Comparison of ENCODE assay signal across 15 mouse cellular contexts in genomic region chr9:121424281-121425164, GRCm38 (mm10).
DNase-seq lines count a peak whose midpoint lies in the region; ATAC-seq and TF ChIP-seq lines count a peak whose summit lies in the region.
"Had no signal": no experiment of that assay in that cellular context is flagged by ENCODE, and none has a peak within 500 bp of the region (broad histone marks: within the 10 kb centered on the region; RNA-seq: fewer than 3 reads in every experiment).

No protein-coding gene starts in this region.

- no peak for TF ChIP-seq EP300 in liver, postnatal 0 days (IDR thresholded peaks at IDR 0.05; ENCODE audit: low read depth)
- no peak for TF ChIP-seq EP300 in stomach, postnatal 0 days (optimal IDR thresholded peaks at IDR 0.05)

- no peak for TF ChIP-seq CTCF in liver, postnatal 0 days (IDR thresholded peaks at IDR 0.05; ENCODE audit: low read depth)
- TF ChIP-seq CTCF in intestine, postnatal 0 days (IDR thresholded peaks at IDR 0.05; ENCODE audit: low read depth), result no peak
- TF ChIP-seq CTCF in stomach, postnatal 0 days (IDR thresholded peaks at IDR 0.05; ENCODE audit: low read depth), result 0 out of 2 replicates have a peak, but pooled peaks have one; percentile 4

- 0 out of 2 replicates have a peak overlapping the region, but pooled peaks have one; percentile 5 for H3K9ac ChIP-seq in liver, embryonic 12.5 days
- H3K9ac ChIP-seq in liver, postnatal 0 days (replicated peaks), result no peak overlapping the region
- H3K9ac ChIP-seq in intestine, postnatal 0 days (ENCODE audit: low read depth, low read length), result no peak overlapping the region
- H3K9ac ChIP-seq in stomach, postnatal 0 days (ENCODE audit: low read length), result no peak overlapping the region
- H3K9ac ChIP-seq: embryonic facial prominence, embryonic 13.5 days had no signal

- no peak overlapping the region for H3K4me2 ChIP-seq in liver, embryonic 12.5 days
- H3K4me2 ChIP-seq in liver, postnatal 0 days (ENCODE audit: low read depth, low read length), result no peak overlapping the region
- H3K4me2 ChIP-seq in intestine, postnatal 0 days (replicated peaks; ENCODE audit: low read depth), result no peak overlapping the region
- H3K4me2 ChIP-seq in stomach, postnatal 0 days (replicated peaks; ENCODE audit: low read depth), result no peak overlapping the region
- H3K4me2 ChIP-seq: embryonic facial prominence, embryonic 13.5 days had no signal

- no peak overlapping the region for H3K4me3 ChIP-seq in liver, embryonic 12.5 days
- H3K4me3 ChIP-seq in liver, postnatal 0 days (ENCODE audit: low read depth, low read length), result no peak overlapping the region
- H3K4me3 ChIP-seq in intestine, postnatal 0 days (ENCODE audit: low read depth, low read length), result no peak overlapping the region
- no peak overlapping the region for H3K4me3 ChIP-seq in stomach, postnatal 0 days (ENCODE audit: low read depth, low read length)
- H3K4me3 ChIP-seq: embryonic facial prominence, embryonic 13.5 days had no signal

- H3K27me3 ChIP-seq in liver, embryonic 12.5 days (replicated peaks), result no peaks in the 10 kb centered on the region
- H3K27me3 ChIP-seq in liver, postnatal 0 days (ENCODE audit: insufficient read depth, low read length), result no peaks in the 10 kb centered on the region
- no peaks in the 10 kb centered on the region for H3K27me3 ChIP-seq in intestine, postnatal 0 days (replicated peaks; ENCODE audit: control insufficient read depth, insufficient read depth, low read length)
- no peaks in the 10 kb centered on the region for H3K27me3 ChIP-seq in stomach, postnatal 0 days (ENCODE audit: control insufficient read depth, insufficient read depth, low read length)
- H3K27me3 ChIP-seq: embryonic facial prominence, embryonic 13.5 days had no signal

- H3K4me1 ChIP-seq in liver, embryonic 12.5 days, result peaks cover 73% of the 10 kb centered on the region
- H3K4me1 ChIP-seq in liver, postnatal 0 days (ENCODE audit: insufficient read depth), result peaks cover 52% of the 10 kb centered on the region
- H3K4me1 ChIP-seq in intestine, postnatal 0 days (replicated peaks; ENCODE audit: control insufficient read depth, insufficient read depth, low read length), result peaks cover 13% of the 10 kb centered on the region
- no peaks in the 10 kb centered on the region; the same call in 1 of the 2 replicates for H3K4me1 ChIP-seq in stomach, postnatal 0 days (replicated peaks; ENCODE audit: control insufficient read depth, insufficient read depth)

- DNase-seq in liver, postnatal 0 days, result no peak
- peak; percentile 51 for DNase-seq in retina, postnatal 1 day
- DNase-seq in retina, embryonic 14.5 days (ENCODE audit: low spot score), result no peak
- peak; percentile 62 for DNase-seq in stomach, postnatal 0 days (ENCODE audit: low spot score)
- DNase-seq in cerebellum, adult 9-11 months, result no peak
- DNase-seq: adrenal gland, postnatal 10 days; cerebellum, adult 9-10 months; heart, postnatal 4 days; kidney, adult 9 months; kidney, postnatal 36 days; lung, postnatal 10 days; thymus, postnatal 14 days had no signal

- H3K27ac ChIP-seq in liver, embryonic 12.5 days, result peak overlapping the region; percentile 98
- no peak overlapping the region for H3K27ac ChIP-seq in liver, postnatal 0 days (ENCODE audit: low read depth)
- peak overlapping the region; percentile 21; the same call in 1 of the 2 replicates for H3K27ac ChIP-seq in intestine, postnatal 0 days (ENCODE audit: low read depth, low read length)
- peak overlapping the region; percentile 86 for H3K27ac ChIP-seq in stomach, postnatal 0 days (replicated peaks)
- H3K27ac ChIP-seq: embryonic facial prominence, embryonic 13.5 days had no signal

- H3K36me3 ChIP-seq in liver, embryonic 12.5 days, result no peaks in the 10 kb centered on the region
- H3K36me3 ChIP-seq in liver, postnatal 0 days (replicated peaks; ENCODE audit: insufficient read depth, low read length), result no peaks in the 10 kb centered on the region
- H3K36me3 ChIP-seq in intestine, postnatal 0 days (ENCODE audit: control insufficient read depth, insufficient read depth), result no peaks in the 10 kb centered on the region
- 0 out of 2 replicates have a peak, but pooled peaks cover 3% of the 10 kb centered on the region for H3K36me3 ChIP-seq in stomach, postnatal 0 days (ENCODE audit: control insufficient read depth, insufficient read depth, low read length)
- H3K36me3 ChIP-seq: embryonic facial prominence, embryonic 13.5 days had no signal

- WGBS in liver, embryonic 12.5 days (ENCODE audit: insufficient replicate concordance), result 89% methylated on average over 16 of the region's 16 CpGs
- 91% methylated on average over 16 of the region's 16 CpGs for WGBS in liver, postnatal 0 days (ENCODE audit: insufficient replicate concordance)
- WGBS in intestine, postnatal 0 days, result 57% methylated on average over 16 of the region's 16 CpGs
- WGBS in stomach, postnatal 0 days, result 64% methylated on average over 16 of the region's 16 CpGs

- no peaks in the 10 kb centered on the region for H3K9me3 ChIP-seq in liver, embryonic 12.5 days (replicated peaks)
- no peaks in the 10 kb centered on the region for H3K9me3 ChIP-seq in liver, postnatal 0 days (ENCODE audit: low read length)
- H3K9me3 ChIP-seq in intestine, postnatal 0 days (ENCODE audit: control insufficient read depth), result no peaks in the 10 kb centered on the region
- H3K9me3 ChIP-seq in stomach, postnatal 0 days (ENCODE audit: control insufficient read depth, low read length), result no peaks in the 10 kb centered on the region
- H3K9me3 ChIP-seq: embryonic facial prominence, embryonic 13.5 days had no signal

- ATAC-seq in liver, embryonic 12.5 days, result no peak
- no peak for ATAC-seq in liver, postnatal 0 days
- ATAC-seq in intestine, postnatal 0 days, result no peak
- ATAC-seq in stomach, postnatal 0 days (ENCODE audit: low FRiP score, low TSS enrichment), result peak; percentile 63

Comparison
In these comparisons a context has a peak if more than half of its experiments do, and no peak if none do; other contexts are left out.
1. DNase-seq: peak in retina, postnatal 1 day (single experiment) and stomach, postnatal 0 days (single experiment); none in liver, postnatal 0 days (single experiment), retina, embryonic 14.5 days (single experiment) and cerebellum, adult 9-11 months (single experiment).